Mouse (Mus musculus) embryonic facial prominence, embryonic 10.5 days (tissue): ENCODE data around the gene Lgals4. TPM values are rescaled to one million over a fixed set of nuclear protein-coding genes. Genes with fewer than 3 reads are reported as not detected.
"Not testable (repeated sequence)": the region's sequence is repeated elsewhere in the genome, so short reads cannot be mapped to it uniquely, and the experiment has no call there.

ENCODE experiments used
- DNase-seq: peaks from one replicate; pipeline ENCODE4 v3.0.0-alpha.2; 2017; ENCODE audit warnings: low spot score
- H3K27ac ChIP-seq: fragments of 300-500 bp; sonication (generic); replicated peaks from 2 replicates; pipeline ENCODE4 v1.5.1; 2016; ENCODE audit warnings: mild to moderate bottlenecking
- H3K27me3 ChIP-seq: fragments of 300-500 bp; sonication (generic); replicated peaks from 2 replicates; pipeline ENCODE4 v1.6.1; 2016; ENCODE audit warnings: low read depth, mild to moderate bottlenecking; ENCODE audit not compliant: poor library complexity, severe bottlenecking
- H3K36me3 ChIP-seq: fragments of 300-500 bp; sonication (generic); replicated peaks from 2 replicates; pipeline ENCODE4 v1.6.1; 2016; ENCODE audit warnings: mild to moderate bottlenecking, moderate library complexity
- H3K4me1 ChIP-seq: fragments of 300-500 bp; sonication (generic); 2 replicates; pipeline ENCODE4 v1.6.1; 2016
- H3K4me3 ChIP-seq: fragments of 300-500 bp; sonication (generic); 2 replicates; pipeline ENCODE4 v1.5.1; 2016; ENCODE audit warnings: mild to moderate bottlenecking, moderate library complexity
- H3K9me3 ChIP-seq: fragments of 300-500 bp; sonication (generic); 2 replicates; pipeline ENCODE4 v1.6.1; 2016; ENCODE audit warnings: mild to moderate bottlenecking
- WGBS: fragments of 180-500 bp; shearing (Covaris S2); methylation state at CpG from one replicate; pipeline ENCODE4 v1.1.7; 2016; 5-methylcytosine and 5-hydroxymethylcytosine counted together
- polyA plus RNA-seq: library from polyadenylated mRNA; unstranded; fragments of >200 nt; fragmentation: Nextera tagmentation; extraction: Ambion mirVana; gene quantifications from 2 replicates; pipeline ENCODE4 v1.2.1, GENCODE M21; 2016

The Lgals4 gene
- polyA plus RNA-seq, 1 experiment from 2014 or later = 4.4 TPM

DNA sequence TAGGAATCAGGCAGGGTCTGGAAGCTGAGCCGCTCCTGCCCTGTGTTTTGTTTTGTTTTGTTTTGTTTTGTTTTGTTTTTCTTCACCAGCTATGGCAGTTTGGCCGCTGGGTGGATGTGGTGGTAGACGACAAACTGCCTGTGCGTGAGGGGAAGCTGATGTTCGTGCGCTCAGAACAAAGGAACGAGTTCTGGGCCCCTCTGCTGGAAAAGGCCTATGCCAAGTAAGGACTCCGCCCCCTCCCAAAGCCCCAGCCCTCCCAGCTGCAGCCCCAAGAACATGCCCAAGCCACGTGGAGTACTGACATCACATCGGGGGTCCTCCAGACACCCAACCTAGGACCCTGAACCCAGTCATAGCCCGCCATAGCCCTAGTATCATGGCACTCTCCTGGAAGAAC is 49.4 kb downstream of the Lgals4 start:
- 84% methylated on average over 11 of the region's 11 CpGs for whole genome bisulfite sequencing
- no peaks in the 10 kb centered on the region for H3K9me3 ChIP-seq
- peaks cover 25% of the 10 kb centered on the region for H3K27me3 ChIP-seq
- no peaks in the 10 kb centered on the region for H3K36me3 ChIP-seq
- H3K4me1 ChIP-seq = peaks cover 28% of the 10 kb centered on the region
- DNase-seq = no peak
- H3K27ac ChIP-seq = no peak overlapping the region
- no peak overlapping the region for H3K4me3 ChIP-seq

DNA sequence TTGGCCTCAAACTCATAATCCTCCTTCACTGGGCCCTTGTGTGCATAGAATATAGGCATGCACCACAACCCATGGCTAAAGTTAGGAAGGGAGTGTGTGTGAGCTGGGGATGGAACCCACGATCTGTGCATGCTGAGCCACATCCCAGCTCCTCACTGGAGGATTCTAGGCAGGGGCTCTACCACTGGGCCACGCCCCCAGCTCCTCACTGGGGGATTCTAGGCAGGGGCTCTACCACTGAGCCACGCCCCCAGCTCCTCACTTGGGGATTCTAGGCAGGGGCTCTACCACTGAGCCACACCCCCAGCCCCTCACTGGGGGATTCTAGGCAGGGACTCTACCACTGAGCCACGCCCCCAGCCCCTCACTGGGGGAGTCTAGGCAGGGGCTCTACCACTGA is 50.0 kb downstream of the Lgals4 start:
- H3K36me3 ChIP-seq = not testable (repeated sequence)

DNA sequence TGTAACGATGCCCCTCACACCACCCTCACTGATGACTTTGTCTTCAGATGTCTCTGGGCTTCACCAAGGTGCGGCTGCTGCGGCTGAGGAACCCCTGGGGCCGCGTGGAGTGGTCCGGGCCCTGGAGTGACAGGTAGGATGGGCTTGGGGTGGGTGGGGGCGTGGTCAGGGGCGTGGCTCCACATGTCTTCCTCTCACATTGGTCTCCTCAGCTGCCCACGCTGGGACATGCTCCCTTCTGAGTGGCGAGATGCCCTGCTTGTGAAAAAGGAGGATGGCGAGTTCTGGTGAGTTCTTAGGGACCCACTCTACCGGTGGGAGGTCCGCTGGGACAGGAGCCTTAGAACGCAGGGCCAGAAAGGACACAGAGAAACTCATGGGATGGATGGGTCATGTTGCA is 52.8 kb downstream of the Lgals4 start:
- no peak overlapping the region for H3K27ac ChIP-seq
- WGBS = 24% methylated on average over 14 of the region's 14 CpGs
- no peaks in the 10 kb centered on the region for H3K9me3 ChIP-seq
- H3K4me1 ChIP-seq = peaks cover 28% of the 10 kb centered on the region
- H3K36me3 ChIP-seq = peaks cover 10% of the 10 kb centered on the region
- H3K27me3 ChIP-seq = peaks cover 58% of the 10 kb centered on the region
- DNase-seq = peak; percentile 43
- no peak overlapping the region for H3K4me3 ChIP-seq

More for the DNA sequence above, 50.0 kb downstream of the Lgals4 start:
- H3K4me1 ChIP-seq = peaks cover 34% of the 10 kb centered on the region
- not testable (repeated sequence) for H3K9me3 ChIP-seq, H3K4me3 ChIP-seq, H3K27ac ChIP-seq, DNase-seq
- 88% methylated on average over 4 of the region's 4 CpGs for WGBS
- peaks cover 32% of the 10 kb centered on the region for H3K27me3 ChIP-seq

DNA sequence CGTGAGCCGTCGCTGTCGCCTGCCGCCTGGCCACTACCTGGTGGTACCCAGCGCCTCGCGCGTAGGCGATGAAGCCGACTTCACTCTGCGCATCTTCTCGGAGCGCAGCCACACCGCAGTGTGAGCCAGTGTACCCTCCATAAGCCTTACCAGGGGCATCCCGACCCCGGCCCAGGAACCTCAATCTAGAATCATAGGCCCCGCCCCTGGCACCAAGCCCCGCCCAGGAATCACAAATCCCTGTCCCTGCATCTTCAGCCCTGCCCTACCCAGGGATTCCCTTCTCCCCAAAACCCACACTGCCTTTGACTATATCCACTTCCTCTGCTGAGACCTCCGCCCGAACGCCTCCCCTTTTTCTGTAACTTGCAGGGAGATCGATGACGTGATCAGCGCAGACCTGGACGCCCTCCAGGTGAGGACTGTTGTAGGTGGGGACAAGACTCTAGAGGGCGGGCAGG is 55.1 kb downstream of the Lgals4 start:
- Histone ChIP-seq H3K27me3 (peaks cover 58% of the 10 kb centered on the region), H3K27ac (no peak overlapping the region), H3K36me3 (peaks cover 31% of the 10 kb centered on the region), H3K4me3 (peak overlapping the region; percentile 52), H3K9me3 (no peaks in the 10 kb centered on the region), H3K4me1 (peaks cover 20% of the 10 kb centered on the region)
- no peak for DNase-seq
- WGBS = 1% methylated on average over 27 of the region's 27 CpGs

Other genes with a start within 250 kb of the Lgals4 start
- 36.0 and 38.9 TPM in 2 replicates for gene Samd4b, start 235.7 kb upstream of the Lgals4 start, polyA plus RNA-seq
- gene Pak4, start 235.7 kb upstream of the Lgals4 start, polyA plus RNA-seq = 70.1 and 75.8 TPM in 2 replicates
- not detected in 2 replicates for gene Acp7, start 202.5 kb upstream of the Lgals4 start, polyA plus RNA-seq
- 7.8 TPM in 2 replicates for gene Fbxo27, start 141.0 kb upstream of the Lgals4 start, polyA plus RNA-seq
- gene Fbxo17, start 117.0 kb upstream of the Lgals4 start, polyA plus RNA-seq = 11.9 and 14.3 TPM in 2 replicates
- gene Mrps12, start 92.0 kb upstream of the Lgals4 start, polyA plus RNA-seq = 163 and 164 TPM in 2 replicates
- 40.3 and 44.6 TPM in 2 replicates for gene Sars2, start 91.9 kb upstream of the Lgals4 start, polyA plus RNA-seq
- gene Ccer2, start 77.7 kb upstream of the Lgals4 start, polyA plus RNA-seq = 0.49 and 2.1 TPM in 2 replicates
- gene Sirt2, start 67.1 kb upstream of the Lgals4 start, polyA plus RNA-seq = 64.4 and 64.8 TPM in 2 replicates
- 55.1 and 55.5 TPM in 2 replicates for gene Nfkbib, start 66.3 kb upstream of the Lgals4 start, polyA plus RNA-seq
- 2.2 and 2.8 TPM in 2 replicates for gene Rinl, start 44.9 kb upstream of the Lgals4 start, polyA plus RNA-seq
- 325 and 346 TPM in 2 replicates for gene Hnrnpl, start 25.3 kb upstream of the Lgals4 start, polyA plus RNA-seq
- gene Ech1, start 8.6 kb upstream of the Lgals4 start, polyA plus RNA-seq = 75.8 and 81.7 TPM in 2 replicates
- gene Lgals7, start 30.0 kb downstream of the Lgals4 start, polyA plus RNA-seq = 0.63 and 1.9 TPM in 2 replicates
- gene Capn12, start 47.6 kb downstream of the Lgals4 start, polyA plus RNA-seq = 0.44 and 0.55 TPM in 2 replicates
- gene Actn4, start 128.5 kb downstream of the Lgals4 start, polyA plus RNA-seq = 260 and 269 TPM in 2 replicates
- gene Eif3k, start 148.0 kb downstream of the Lgals4 start, polyA plus RNA-seq = 444 and 454 TPM in 2 replicates
- 11.6 and 14.4 TPM in 2 replicates for gene Map4k1, start 148.2 kb downstream of the Lgals4 start, polyA plus RNA-seq